Mouse (Mus musculus): ENCODE data around the gene Atf7. TPM values are rescaled to one million over a fixed set of nuclear protein-coding genes. Genes with fewer than 3 reads are reported as not detected.
"Not testable (repeated sequence)": the region's sequence is repeated elsewhere in the genome, so short reads cannot be mapped to it uniquely, and the experiment has no call there.

Atf7 gene
- total RNA-seq (2021), result 10 to 100 TPM; 40.4 to 45.0 TPM

GRCm38 (mm10) chr15:102624970-102625686 lies at the start of gene Atf7, which contains the start of gene Gm28047:
Atf7 (minus strand) TSS chr15:102625464.
Gm28047 (minus strand) TSS chr15:102625067.
- DNase-seq, result peak; percentile 98 to 99

DNA sequence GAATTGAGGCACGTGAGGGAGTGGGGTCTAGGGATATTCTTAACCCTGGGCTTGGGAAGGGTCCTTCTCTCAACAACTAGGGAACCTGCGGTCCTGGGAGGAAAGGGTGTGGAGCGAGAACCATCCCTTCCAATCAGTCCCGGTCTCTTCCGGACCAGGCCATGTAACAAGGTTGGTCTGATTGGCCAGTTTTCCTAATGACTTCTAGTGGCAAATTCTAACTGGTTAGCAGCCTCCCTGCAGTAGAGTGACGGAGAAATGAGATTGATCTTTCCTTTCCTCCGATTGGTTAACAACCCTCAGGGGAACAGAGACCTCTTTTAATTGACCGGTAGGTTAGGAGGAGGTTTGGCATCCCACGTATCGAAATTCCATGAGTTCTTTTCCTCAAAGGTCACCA lies 48.3 kb upstream of the Atf7 start:
- peak; percentile 49 to 61 for DNase-seq

DNA sequence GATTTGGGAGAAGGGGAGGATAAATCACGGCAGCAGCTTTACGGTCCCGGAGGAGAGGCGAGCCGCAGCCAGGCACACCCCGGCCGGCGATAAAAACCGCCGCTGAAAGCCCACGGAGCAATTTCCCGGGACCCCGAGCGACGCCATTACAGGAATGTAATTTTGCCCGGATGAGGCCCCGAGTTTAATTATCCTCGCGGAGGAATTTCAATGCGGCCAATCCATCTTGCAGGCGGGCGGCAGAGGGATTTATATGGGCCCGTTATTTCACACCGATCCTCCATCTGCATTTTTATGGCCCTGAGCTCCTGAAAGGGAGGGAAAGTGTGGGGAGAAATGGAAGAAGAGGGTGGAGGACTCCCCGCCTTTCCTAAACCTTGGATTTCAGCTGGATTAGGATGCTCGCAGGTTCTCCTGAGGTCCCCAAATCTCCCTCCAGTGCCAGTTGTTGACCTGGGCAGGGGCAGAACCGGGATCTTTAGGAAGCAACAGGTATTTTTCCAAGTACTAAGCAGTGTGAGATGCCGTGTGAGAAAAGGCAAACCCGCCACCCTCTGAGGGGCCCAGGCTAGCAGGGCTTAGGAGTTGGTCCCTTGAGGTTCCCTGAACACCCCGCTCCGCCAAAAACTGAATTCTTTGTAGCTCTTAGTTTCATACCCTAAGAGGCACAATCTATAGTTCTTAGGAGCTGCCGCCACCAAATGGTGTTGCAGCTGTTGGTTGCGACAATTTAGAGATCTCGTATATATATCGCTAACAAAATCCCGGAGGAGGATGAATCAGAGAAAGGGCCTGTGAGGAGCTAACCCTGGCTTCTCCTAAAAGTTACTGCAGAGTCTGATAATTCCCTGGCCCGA lies 47.2 kb upstream of the Atf7 start, which contains the start of gene Atp5g2:
Atp5g2 (minus strand) TSS at position 138 of the 857 bp plus-strand sequence.
- peak; percentile 37 to 42 for DNase-seq

GRCm38 (mm10) chr15:102671721-102672214 lies 46.5 kb upstream of the Atf7 start:
- peak; percentile 67 to 75 for DNase-seq

DNA sequence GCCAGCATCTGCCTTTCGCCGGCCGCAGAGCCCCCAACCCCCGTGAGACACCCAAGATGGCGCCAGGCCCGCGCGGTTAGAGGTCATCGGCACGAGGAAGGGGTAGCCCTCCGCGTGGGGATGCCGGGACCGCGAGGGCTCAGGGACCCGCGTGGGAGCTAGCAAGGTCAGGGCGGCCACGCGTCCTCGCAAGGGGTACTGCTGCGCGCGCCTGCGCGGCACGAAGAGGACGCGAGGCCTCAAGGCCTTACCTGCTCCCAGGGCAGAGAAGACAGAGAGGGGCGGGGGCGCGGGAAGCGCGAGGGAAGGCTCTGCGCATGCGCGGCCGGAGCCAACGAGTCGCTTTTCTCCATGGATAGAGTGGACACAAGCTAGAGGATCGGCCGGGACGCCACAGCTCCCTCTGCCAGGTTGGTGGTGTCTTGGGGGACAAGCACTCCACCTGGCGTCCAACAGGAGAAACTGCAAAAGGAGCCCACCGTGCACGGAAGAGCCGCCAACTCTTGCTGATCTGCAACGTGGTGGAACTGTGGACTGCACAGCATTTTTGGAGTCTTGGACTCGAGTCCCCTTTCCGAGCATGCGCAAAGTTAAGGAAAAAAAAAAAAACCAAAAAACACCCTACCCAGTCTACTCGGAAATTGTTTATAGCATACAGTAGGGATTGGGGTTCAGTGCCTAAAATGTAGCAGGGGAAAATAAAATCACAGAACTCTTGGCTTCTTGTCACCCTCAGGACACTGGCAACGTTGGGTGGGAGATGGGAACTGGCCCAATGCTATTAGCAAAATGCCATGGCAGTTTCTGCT lies 45.7 kb upstream of the Atf7 start:
- peak; percentile 96 to 97 for DNase-seq

DNA sequence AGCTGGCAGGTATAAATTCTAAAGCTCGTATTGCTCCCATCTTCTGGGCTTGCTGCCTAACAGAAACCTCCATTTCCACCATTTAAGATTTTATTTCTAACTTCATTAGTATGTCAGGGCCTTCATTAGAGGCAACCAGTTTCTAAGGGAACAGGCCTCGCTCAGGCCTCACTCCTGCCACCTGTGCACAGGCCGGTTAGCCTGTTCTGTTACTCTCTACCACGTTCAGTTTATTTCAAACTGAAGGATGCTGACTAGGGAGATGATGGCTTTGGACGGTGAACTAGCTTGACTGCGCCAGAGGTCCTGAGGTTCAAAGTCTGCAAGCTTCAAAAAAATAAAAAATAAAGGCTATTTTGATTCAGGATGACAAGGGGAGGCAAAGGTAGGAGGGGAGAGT lies 45.0 kb upstream of the Atf7 start:
- no peak for DNase-seq

DNA sequence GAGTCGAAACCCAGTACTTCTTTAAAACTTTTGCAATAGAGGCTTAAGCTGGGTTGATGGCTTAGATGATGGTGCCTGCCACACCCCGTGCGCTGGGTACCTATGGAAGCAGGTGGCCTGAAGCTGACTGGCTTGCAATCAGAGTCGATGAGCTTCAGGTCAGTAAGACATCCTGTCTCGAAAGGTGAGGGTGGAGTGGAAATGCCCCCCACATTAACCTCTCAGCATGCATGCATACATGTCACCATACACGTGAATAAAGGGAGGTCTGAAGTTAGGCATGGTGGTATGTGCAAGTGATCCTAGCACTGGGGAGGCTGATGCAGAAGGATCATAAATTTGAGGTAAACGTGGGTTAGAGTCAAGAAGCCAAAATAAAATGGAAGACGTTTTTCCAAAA lies 44.3 kb upstream of the Atf7 start:
- DNase-seq, result no peak

DNA sequence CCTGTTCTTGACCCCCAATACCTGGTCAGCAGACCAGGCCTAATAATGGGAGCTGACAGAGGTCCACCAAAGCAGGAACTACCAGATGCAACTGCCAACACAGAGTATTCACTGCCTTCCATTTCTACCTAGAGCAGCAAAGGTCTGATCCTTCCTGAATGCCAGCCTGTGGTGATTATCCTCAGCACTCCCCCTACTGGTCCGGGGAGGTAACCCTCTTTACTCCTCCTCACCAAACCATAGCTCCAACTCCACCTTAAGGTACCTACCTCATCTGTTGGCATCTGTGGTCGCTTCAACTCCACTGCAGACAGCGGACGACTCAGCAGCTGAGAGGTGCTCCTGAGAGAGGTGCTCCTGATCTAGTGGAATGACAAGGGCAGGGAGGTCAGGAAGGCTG lies 40.2 kb upstream of the Atf7 start:
- DNase-seq, result no peak

- no peak for DNase-seq
Observed at GRCm38 (mm10) chr15:102663825-102664224, 38.6 kb upstream of the Atf7 start.

DNA sequence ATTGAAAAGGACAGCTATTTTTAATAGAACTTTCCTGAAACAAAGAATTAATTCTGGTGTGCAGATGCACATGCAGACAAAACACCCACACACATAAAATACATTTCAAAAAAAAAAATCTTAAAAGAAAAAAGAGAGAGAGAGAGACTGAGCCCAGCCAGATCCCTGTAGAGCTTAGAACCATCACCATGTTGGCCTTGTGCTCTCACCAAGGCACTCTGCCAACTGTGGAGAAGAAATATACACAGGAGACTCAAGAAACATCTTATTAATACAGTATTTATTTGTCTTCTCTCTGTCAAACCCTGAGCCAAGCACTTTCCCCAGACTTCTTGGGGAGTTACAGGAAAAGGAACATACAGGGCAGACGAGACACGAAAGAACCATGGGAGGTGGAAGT lies 37.3 kb upstream of the Atf7 start:
- not testable (repeated sequence) for DNase-seq

DNA sequence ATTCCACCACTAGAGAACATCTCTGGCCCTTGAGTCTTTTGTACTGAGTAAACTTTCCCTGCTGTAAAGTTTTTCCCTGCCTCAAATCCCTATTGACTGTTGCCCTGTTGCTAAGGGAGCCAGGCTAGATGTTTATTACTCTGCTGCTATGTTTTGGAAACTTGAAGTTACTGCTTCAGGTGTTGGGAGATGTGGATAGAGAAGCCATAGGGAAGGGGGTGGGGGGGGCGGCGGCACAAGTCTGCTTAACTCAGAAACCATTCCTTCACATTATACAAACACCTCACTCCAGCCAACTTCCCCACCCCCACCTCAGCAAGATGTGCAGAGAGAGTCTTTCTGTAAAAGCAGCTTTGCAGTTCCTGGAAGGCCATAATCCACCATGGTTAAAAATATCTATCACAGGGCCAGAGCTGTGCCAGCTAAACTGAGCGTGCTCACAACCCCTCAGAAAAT lies 32.7 kb upstream of the Atf7 start:
- no peak for DNase-seq

GRCm38 (mm10) chr15:102656658-102657057 lies 31.4 kb upstream of the Atf7 start:
- no peak for DNase-seq

DNA sequence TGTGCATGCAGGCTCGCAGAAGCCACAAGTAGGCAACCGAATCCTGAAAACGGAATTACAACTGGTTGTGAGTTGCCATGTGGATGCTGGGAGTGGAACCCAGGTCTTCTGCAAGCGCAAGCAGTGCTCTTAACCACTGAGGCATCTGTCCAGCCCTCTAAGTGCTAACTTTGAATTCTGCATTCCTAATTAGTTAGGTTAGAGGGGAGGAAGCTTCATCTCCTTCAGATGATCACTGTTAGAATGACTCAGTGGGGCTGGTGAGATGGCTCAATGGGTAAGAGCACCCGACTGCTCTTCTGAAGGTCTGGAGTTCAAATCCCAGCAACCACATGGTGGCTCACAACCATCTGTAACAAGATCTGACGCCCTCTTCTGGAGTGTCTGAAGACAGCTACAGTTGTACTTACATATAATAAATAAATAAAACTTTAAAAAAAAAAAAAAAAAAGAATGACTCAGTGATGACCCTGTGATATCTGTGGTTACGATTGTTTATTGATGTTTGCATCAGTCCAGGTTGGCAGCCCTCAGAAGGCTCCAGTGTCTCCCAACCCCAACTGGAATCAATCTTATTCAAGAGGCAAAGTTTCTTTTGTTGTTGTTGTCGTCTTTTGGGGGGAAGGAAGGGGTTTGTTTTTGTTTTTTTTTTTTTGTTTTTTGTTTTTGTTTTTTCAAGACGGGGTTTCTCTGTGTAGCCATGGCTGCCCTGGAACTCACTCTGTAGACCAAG lies 26.8 kb upstream of the Atf7 start:
- DNase-seq, result not testable (repeated sequence)

- no peak for DNase-seq
Observed at GRCm38 (mm10) chr15:102651107-102651506, 25.8 kb upstream of the Atf7 start.

- DNase-seq, result peak; percentile 45 to 49
Observed at GRCm38 (mm10) chr15:102635817-102636216, 10.6 kb upstream of the Atf7 start.

GRCm38 (mm10) chr15:102634684-102635083 lies 9.4 kb upstream of the Atf7 start:
- DNase-seq, result no peak

DNA sequence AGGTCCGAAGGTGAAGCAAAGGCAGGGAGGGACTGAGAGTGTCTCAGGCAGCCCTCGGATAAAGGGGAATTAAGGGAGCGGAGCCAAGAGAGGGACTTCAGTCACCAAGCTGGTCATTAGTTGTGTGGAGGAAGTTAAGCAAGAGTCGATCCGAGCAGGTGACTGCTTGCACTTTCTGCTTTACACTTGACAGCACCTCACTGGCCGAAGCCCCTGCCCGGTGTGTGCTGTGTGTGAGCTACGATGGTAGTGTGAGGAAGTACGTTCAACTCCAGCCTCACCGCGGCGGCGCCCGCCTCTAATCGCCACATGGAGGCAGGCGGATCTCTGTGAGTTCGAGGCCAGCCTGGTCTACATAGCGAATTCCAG lies 407 bp upstream of the Atf7 start:
- no peak for DNase-seq

DNA sequence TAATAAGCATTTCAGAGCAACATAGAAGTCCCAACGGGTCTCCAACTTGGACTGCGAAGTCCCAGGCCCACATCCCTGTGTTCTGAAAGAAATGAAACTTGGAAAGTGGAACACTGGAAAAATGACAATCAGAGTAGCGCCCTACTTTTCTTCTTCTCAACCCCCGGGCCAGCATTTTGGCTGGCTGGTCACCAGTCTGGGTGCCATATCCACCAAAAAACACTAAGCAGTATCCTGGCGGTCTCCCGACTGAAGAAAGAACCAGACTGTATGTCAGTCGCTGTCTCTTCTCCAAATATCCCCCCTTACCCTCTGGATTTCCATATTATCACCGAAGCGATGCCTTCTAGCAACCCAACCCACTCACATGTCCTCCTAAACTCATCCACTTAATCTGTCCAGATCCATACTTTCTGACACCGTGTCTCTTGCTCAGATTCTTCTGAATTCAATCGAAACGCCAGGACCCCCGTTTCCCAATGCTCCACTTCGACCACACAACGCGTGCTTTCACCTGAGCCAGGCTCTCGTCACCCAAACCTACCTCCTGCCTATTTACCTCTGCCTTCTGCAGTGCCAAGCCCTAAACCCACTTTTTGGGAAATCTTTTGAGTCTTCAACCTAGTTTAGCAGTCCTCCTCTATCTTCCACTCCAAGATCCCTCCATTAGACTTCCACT lies 834 bp downstream of the Atf7 start:
- peak; percentile 24 to 29 for DNase-seq

- DNase-seq, result no peak
Observed at GRCm38 (mm10) chr15:102623121-102623520, 2.1 kb downstream of the Atf7 start.

DNA sequence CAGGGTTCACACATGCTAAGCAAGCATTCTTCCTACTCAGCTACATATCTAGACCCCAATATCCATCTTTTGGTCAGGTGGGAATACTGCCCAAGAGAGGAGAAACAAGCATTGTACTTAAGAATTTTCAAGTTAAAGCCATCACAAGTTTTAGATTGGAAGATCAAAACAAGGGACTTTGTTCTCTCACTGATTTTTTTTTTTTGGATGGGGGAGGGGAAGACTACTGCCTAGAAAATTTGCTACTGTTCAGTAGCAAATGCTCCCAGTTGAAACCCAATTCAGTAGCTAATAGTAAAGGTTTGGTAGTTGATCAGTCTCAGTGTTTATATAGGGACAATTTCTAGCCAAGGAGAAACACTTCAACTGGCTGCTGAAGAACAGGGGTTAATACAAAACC lies 2.7 kb downstream of the Atf7 start:
- no peak for DNase-seq

GRCm38 (mm10) chr15:102620765-102621164 lies 4.5 kb downstream of the Atf7 start:
- DNase-seq, result no peak

All from layer of hippocampus, postnatal 36 days (tissue).